Mouse (Mus musculus): ENCODE results near the gene Crim1. TPM values are rescaled to one million over a fixed set of nuclear protein-coding genes. Genes with fewer than 3 reads are reported as not detected.

Crim1 gene
- polyA plus RNA-seq, 1 experiment from 2014 or later: 13.1 TPM

DNA sequence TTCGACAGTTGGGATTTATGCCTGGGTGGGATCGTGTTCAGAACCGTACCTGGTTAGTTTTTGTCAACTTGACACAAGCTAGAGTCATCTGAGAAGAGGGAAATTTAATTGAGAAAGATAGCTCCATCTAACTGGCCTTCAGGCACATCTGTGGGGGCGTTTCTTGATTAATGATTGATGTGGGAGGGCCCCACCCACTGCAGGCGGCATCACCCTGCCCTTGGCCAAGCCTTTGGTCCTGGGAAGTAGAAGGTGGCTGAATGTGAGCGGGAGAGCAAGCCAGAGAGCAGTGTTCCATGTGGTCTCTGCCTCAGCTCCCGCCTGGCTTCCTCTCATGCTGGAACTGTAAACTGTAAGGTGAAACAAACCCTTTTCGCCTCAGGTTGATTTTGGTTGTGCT, 56.5 kb downstream of the Crim1 start:
- H3K4me2 ChIP-seq: no peak overlapping the region
- no peaks in the 10 kb centered on the region for H3K36me3 ChIP-seq (replicated peaks)
- 89% methylated on average over 8 of the region's 8 CpGs for WGBS
- no peak for ATAC-seq (replicated peaks)
- no peaks in the 10 kb centered on the region for H3K9me3 ChIP-seq
- H3K4me3 ChIP-seq: no peak overlapping the region
- no peaks in the 10 kb centered on the region for H3K27me3 ChIP-seq (replicated peaks)
- no peak overlapping the region for H3K9ac ChIP-seq
- no peak overlapping the region for H3K27ac ChIP-seq
- H3K4me1 ChIP-seq: peaks cover 10% of the 10 kb centered on the region

DNA sequence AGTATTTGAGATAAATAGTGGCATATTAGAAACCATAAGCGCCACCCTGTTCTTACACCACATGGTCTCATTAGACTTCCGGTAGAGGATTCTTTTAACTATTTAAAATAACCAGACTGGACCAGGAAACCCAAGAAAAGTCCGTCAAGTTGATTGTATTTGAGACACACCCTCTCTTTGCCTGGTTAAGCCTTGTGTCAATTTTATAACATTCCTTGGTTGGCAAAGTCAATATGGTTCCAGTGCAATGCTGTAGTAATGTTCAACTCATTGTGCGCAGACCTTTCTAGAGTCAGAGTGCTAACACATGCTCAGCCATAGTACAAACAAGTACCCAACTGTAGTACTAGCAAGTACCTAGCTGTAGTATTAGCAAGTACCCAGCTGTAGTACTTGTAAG, 61.6 kb downstream of the Crim1 start:
- no peaks in the 10 kb centered on the region for H3K9me3 ChIP-seq
- H3K27me3 ChIP-seq (replicated peaks): no peaks in the 10 kb centered on the region
- 91% methylated on average over 4 of the region's 4 CpGs for WGBS
- peaks cover 5% of the 10 kb centered on the region; the same call in 1 of the 2 replicates for H3K4me1 ChIP-seq
- H3K9ac ChIP-seq: no peak overlapping the region
- no peak overlapping the region for H3K4me2 ChIP-seq
- no peak overlapping the region for H3K27ac ChIP-seq
- no peaks in the 10 kb centered on the region for H3K36me3 ChIP-seq (replicated peaks)
- H3K4me3 ChIP-seq: no peak overlapping the region
- ATAC-seq (replicated peaks): no peak

DNA sequence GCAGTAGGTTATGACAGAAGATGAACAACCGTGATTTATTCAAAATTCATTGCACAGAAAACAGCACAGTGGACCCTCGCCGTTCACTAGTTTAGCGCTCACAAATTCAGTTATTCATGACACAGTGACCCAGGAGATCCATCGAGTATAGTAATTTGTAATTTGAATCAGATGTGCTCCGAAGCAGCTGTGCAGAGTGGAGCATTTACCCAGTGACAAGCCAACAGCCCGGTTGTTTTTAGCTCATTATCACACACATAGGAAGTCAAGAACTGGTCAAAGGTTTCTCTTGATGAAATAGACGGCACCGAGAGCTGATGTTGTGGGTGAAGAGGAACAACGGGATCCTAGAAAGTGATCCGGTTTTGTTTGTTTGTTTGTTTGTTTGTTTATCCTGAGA, 64.1 kb downstream of the Crim1 start:
- no peaks in the 10 kb centered on the region for H3K27me3 ChIP-seq (replicated peaks)
- WGBS: 63% methylated on average over 11 of the region's 11 CpGs
- no peaks in the 10 kb centered on the region for H3K36me3 ChIP-seq (replicated peaks)
- H3K4me1 ChIP-seq: peaks cover 5% of the 10 kb centered on the region; the same call in 1 of the 2 replicates
- ATAC-seq (replicated peaks): peak; percentile 22
- no peak overlapping the region for H3K27ac ChIP-seq
- H3K4me3 ChIP-seq: no peak overlapping the region
- no peaks in the 10 kb centered on the region for H3K9me3 ChIP-seq
- H3K4me2 ChIP-seq: no peak overlapping the region
- no peak overlapping the region for H3K9ac ChIP-seq

DNA sequence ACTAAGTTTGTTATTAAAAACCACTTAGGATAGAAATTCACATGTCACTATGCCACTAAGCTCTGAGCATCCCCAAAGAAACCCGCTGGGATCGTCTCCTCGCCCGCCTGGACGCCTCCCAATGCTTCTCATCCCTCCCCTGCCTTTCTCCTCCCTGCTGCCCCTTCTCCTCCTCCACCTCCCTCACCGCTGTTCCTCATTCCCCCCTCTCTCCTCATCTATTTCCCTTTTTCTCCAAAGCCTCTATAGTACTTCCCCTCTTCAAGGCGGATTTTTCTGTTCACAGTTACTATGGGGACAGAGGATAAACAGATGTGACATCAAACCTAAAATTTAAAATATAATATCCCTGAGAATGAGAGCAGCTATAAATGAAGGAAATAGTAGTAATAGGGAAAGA, 65.1 kb downstream of the Crim1 start:
- Histone ChIP-seq H3K36me3 (replicated peaks) (no peaks in the 10 kb centered on the region), H3K4me2 (no peak overlapping the region), H3K4me3 (no peak overlapping the region), H3K27me3 (replicated peaks) (no peaks in the 10 kb centered on the region), H3K4me1 (peaks cover 5% of the 10 kb centered on the region; the same call in 1 of the 2 replicates), H3K27ac (no peak overlapping the region), H3K9me3 (no peaks in the 10 kb centered on the region), H3K9ac (no peak overlapping the region)
- 0 out of 2 replicates have a peak, but pooled peaks have one; percentile 15 for ATAC-seq (replicated peaks)
- 72% methylated on average over 7 of the region's 7 CpGs for WGBS

DNA sequence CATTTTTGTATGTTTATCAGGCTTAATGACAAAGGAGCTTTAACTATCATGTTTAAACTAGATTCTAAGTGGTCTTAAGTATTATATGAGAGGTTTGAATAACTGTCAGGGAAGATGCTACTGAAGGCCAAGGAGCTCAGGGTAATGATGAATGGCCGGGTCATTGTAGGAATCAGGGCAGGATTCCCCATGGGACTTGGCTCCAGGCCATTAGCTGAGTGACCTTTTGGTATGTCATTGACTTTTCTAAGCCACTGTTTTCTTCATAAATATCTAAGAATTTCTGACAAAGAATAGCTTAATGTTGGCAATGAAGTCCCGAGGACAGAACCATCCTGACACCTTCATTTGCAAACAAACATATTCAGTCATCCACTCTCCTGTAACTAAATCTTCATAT, 66.2 kb downstream of the Crim1 start:
- Histone ChIP-seq H3K9me3 (no peaks in the 10 kb centered on the region), H3K4me1 (peaks cover 5% of the 10 kb centered on the region; the same call in 1 of the 2 replicates), H3K27ac (no peak overlapping the region), H3K36me3 (replicated peaks) (no peaks in the 10 kb centered on the region), H3K9ac (no peak overlapping the region), H3K4me2 (no peak overlapping the region), H3K4me3 (no peak overlapping the region), H3K27me3 (replicated peaks) (no peaks in the 10 kb centered on the region)
- WGBS: 92% methylated on average over 2 of the region's 2 CpGs
- no peak for ATAC-seq (replicated peaks)

DNA sequence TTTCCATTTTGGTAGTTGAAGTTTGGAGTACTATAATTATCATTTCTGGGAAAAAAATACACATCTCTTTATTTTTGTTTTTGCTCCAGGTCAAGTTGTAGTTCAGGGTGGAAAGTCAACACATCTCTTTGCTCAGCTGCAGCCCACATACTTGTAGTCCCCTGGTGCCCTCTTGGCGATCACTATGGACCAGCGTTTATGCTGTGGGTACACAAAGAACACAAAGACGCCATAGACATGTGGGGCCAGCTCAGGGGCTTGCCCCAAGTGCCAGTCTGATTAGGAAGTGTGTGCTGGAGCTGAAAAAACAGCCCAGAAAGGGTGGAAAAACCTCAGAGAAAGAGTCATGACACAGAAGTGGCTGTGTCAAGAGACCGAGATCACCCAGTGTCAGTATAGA, 68.5 kb downstream of the Crim1 start:
- peaks cover 23% of the 10 kb centered on the region for H3K4me1 ChIP-seq
- no peaks in the 10 kb centered on the region for H3K27me3 ChIP-seq (replicated peaks)
- no peak overlapping the region for H3K9ac ChIP-seq
- no peaks in the 10 kb centered on the region for H3K36me3 ChIP-seq (replicated peaks)
- no peak overlapping the region for H3K4me2 ChIP-seq
- no peak overlapping the region for H3K27ac ChIP-seq
- ATAC-seq (replicated peaks): no peak
- H3K9me3 ChIP-seq: no peaks in the 10 kb centered on the region
- H3K4me3 ChIP-seq: no peak overlapping the region
- 61% methylated on average over 4 of the region's 4 CpGs for WGBS

DNA sequence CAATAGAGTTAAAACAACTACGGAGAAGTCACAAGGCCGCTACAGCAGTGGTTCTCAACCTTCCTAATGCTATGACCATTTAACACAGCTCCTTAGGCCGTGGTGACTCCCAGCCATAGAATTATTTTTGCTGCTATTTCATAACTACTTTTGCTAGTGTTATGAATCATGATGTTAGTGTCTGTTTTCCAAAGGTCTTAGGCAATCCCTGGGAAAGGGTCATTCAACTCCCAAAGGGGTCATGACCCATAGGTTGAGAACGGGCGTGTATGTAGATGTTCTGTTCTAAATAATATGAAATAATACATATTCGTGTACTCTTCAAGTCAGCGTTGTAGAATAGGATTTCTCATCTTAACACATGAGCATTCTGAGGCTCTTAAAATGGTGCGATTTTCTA, 69.3 kb downstream of the Crim1 start:
- no peak for ATAC-seq (replicated peaks)
- WGBS: 95% methylated on average over 8 of the region's 8 CpGs
- Histone ChIP-seq H3K9ac (no peak overlapping the region), H3K4me2 (no peak overlapping the region), H3K36me3 (replicated peaks) (no peaks in the 10 kb centered on the region), H3K4me3 (no peak overlapping the region), H3K27me3 (replicated peaks) (no peaks in the 10 kb centered on the region), H3K27ac (no peak overlapping the region), H3K9me3 (no peaks in the 10 kb centered on the region), H3K4me1 (peaks cover 25% of the 10 kb centered on the region)

DNA sequence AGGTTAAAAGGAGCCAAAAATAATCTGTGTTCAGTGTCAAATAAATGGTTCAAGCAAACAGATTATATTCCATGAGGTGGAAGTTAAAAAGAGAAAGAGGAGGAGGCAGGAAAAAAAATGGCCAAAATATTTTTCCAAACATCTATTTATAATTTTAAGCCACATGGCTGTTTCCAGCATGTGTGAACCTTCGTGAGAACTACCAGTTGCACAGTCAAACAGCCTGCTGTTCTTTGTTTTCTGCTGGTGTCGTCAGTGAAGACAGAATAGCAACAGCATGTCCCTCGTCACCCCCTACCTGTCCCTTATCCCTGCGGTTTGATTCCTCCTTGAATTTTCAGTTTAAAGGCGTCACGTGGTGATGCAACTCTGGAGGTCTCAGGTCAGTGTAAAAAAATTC, 70.0 kb downstream of the Crim1 start:
- Histone ChIP-seq H3K4me3 (no peak overlapping the region), H3K9me3 (no peaks in the 10 kb centered on the region), H3K27me3 (replicated peaks) (no peaks in the 10 kb centered on the region), H3K9ac (no peak overlapping the region), H3K4me1 (peaks cover 29% of the 10 kb centered on the region), H3K27ac (no peak overlapping the region), H3K36me3 (replicated peaks) (no peaks in the 10 kb centered on the region), H3K4me2 (no peak overlapping the region)
- no peak for ATAC-seq (replicated peaks)
- 80% methylated on average over 6 of the region's 6 CpGs for WGBS

DNA sequence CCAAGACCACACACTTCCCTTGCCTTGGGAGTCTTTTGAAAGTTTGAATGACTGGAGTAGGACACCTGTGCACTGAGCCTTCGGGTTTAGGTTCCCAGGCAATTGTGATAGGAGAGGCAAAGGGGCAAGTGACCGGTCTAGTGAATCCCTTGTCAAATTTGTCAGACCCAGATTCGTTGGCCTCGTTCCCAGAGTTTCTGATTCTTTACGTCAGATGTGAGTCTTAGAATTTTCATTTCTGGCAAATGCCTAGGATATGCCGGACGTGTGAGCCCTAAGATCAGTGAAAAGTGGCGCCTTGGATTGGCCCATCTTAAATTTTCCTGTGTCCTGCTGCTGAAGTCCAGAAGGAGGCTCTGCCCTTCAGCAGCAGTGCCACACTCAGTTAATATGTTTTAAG, 71.7 kb downstream of the Crim1 start:
- H3K27ac ChIP-seq: no peak overlapping the region
- no peaks in the 10 kb centered on the region for H3K9me3 ChIP-seq
- no peak for ATAC-seq (replicated peaks)
- H3K36me3 ChIP-seq (replicated peaks): no peaks in the 10 kb centered on the region
- H3K4me3 ChIP-seq: no peak overlapping the region
- H3K27me3 ChIP-seq (replicated peaks): no peaks in the 10 kb centered on the region
- H3K4me1 ChIP-seq: peaks cover 35% of the 10 kb centered on the region
- H3K9ac ChIP-seq: no peak overlapping the region
- 76% methylated on average over 8 of the region's 8 CpGs for WGBS
- H3K4me2 ChIP-seq: no peak overlapping the region

DNA sequence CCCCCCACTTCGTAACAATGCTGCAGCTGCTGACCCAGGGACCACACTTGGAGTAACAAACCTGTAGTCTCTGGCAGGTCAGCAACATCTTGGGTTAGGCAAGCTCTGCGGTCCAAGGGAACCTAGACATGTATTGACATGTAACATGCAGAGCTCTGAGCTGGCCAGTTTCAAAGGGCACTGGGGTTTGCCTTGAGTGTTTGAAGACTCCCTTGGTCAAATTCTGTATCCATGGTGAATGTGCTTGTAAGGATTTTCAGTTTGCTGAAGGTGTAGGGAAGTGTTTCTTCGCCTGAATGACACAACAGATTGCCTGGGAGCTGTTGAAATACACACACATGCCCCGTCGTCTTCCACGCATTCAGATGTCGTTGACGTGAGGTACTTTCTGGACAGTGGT, 72.1 kb downstream of the Crim1 start:
- no peak overlapping the region for H3K9ac ChIP-seq
- H3K4me2 ChIP-seq: no peak overlapping the region
- H3K36me3 ChIP-seq (replicated peaks): no peaks in the 10 kb centered on the region
- H3K9me3 ChIP-seq: no peaks in the 10 kb centered on the region
- ATAC-seq (replicated peaks): no peak
- H3K27ac ChIP-seq: no peak overlapping the region
- WGBS: 60% methylated on average over 8 of the region's 8 CpGs
- peaks cover 35% of the 10 kb centered on the region for H3K4me1 ChIP-seq
- H3K4me3 ChIP-seq: no peak overlapping the region
- no peaks in the 10 kb centered on the region for H3K27me3 ChIP-seq (replicated peaks)

DNA sequence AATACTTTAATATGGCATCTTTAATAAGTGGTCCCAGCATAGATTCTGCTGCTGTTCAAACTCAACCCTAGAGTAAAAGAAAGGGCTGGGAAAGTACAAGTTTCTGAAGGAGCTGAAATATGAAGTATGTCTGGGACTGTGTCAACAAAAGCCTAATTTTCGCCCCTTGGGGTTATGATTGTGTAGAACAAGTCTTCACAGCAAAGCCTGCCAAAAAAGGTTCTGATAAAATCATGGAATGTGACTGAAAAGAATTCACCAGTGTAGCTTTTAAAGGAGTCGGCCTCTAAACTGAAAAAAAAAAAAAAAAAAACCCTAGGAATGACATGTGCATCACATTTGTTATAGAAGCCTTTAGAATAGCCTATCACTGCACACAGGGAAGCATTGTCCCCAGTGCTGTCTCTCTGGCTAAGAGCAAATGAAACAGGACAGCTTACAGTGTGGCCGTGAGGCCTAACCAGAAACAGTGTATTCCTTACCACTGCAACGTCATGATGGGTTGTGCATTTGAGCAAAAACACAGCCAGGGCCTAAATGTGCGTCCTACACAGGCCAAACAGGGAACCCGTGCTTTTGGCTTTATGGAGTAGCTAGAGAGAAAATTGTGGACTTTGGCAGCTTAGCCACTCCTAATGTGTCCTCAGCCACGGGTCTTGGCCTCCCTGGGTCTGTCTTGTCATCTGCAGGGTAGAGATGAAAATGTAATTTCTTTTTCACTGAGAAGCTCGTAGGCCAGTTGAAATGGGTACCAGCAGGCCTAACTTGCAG, 72.8 kb downstream of the Crim1 start:
- no peaks in the 10 kb centered on the region for H3K36me3 ChIP-seq (replicated peaks)
- no peaks in the 10 kb centered on the region for H3K9me3 ChIP-seq
- H3K9ac ChIP-seq: no peak overlapping the region
- peaks cover 35% of the 10 kb centered on the region for H3K4me1 ChIP-seq
- H3K27ac ChIP-seq: no peak overlapping the region
- no peak overlapping the region for H3K4me3 ChIP-seq
- no peaks in the 10 kb centered on the region for H3K27me3 ChIP-seq (replicated peaks)
- no peak overlapping the region for H3K4me2 ChIP-seq
- ATAC-seq (replicated peaks): 0 out of 2 replicates have a peak, but pooled peaks have one; percentile 34
- 56% methylated on average over 8 of the region's 8 CpGs for WGBS

DNA sequence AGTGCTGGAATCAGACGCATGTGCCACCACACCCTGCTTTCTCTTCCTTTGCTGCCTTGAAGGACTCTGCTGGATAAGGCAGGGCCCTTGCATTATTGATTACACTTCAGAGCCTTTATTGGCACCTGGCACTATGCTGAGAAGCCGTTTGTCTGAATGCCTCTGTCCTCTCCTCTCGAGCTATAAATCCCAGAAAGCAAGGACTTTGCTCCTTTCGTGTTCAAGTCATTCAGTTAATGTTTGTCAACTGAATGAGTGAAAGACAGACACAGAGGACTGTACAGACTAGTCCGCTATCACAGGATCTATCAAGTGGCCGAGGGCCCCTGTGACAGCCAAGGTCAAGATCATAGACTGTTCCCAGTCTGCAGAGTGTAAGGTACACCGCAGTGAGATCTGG, 73.8 kb downstream of the Crim1 start:
- Histone ChIP-seq H3K4me1 (peaks cover 35% of the 10 kb centered on the region), H3K4me3 (no peak overlapping the region), H3K36me3 (replicated peaks) (no peaks in the 10 kb centered on the region), H3K9me3 (no peaks in the 10 kb centered on the region), H3K9ac (no peak overlapping the region), H3K27me3 (replicated peaks) (no peaks in the 10 kb centered on the region), H3K4me2 (no peak overlapping the region), H3K27ac (no peak overlapping the region)
- ATAC-seq (replicated peaks): peak; percentile 21; the same call in 1 of the 2 replicates
- WGBS: 80% methylated on average over 7 of the region's 7 CpGs

Data from midbrain, embryonic 15.5 days (tissue).